Mouse (Mus musculus) regulatory T cell (primary cell): Measurements from ENCODE around the gene Stpg2.
"Not testable (repeated sequence)": the region's sequence is repeated elsewhere in the genome, so short reads cannot be mapped to it uniquely, and the experiment has no call there.

Source experiments
- in situ Hi-C: fragments of 300-600 bp; cut with MboI, MseI; formaldehyde crosslinking; loops from one replicate; pipeline ENCODE4 v1.15.1; 2025; ENCODE audit warnings: high pct_unique_total_duplicates

Gene Stpg2

DNA sequence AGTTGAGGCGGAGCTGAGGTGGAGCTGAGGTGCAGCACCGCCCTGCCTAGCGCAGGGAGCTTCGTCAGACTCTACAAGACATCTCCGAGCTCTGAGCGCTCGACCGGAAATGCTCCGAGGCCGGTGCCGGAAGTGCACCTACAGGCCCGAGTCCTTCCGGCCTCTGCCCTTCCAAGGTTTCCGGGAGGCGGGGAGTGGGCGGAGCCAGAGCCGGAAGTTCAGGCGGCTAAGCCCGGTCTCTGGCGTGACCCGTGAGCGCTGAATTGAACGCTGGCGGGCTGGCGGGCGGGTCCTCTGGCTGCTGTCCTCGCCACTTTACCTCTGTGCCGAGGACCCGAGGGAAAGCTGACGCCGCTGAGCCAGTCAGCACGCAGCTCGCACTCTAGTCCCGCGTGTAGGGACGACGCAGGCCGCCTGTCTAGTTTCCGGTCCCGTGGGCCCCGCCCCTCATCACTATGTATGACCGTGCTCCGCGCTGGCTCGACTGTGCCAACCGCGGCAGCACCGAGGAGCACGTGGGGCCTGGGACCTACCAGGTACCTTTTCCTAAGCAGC, at the start of gene Stpg2:
Gene Stpg2, plus strand, starts transcription at position 251 of the 555 bp plus-strand sequence.
- in situ Hi-C loops = no loop called here

DNA sequence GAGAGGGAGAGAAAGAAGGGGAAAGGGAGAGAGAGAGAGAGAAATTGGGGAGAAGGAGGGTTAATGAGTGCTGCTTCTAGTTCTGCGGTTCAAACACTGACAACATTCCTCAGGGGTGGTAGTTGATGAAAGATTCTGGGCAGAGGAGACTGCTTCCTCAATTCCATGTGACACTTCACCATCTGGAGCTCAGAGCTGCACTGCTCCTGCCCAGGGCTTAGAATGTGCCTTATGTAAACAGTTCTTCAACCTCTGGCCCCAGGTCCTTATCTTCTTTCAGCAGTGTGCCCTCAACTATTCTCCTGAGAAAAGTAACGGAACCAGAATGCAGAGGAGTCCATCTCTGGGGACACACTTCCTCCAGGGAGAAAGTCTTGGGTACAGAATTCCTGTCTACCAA, 43.3 kb upstream of the Stpg2 start:
- in situ Hi-C loops = loop anchor here (10.0 kb wide), 1 partner anchor 303 kb away; no protein-coding TSS in a partner anchor

DNA sequence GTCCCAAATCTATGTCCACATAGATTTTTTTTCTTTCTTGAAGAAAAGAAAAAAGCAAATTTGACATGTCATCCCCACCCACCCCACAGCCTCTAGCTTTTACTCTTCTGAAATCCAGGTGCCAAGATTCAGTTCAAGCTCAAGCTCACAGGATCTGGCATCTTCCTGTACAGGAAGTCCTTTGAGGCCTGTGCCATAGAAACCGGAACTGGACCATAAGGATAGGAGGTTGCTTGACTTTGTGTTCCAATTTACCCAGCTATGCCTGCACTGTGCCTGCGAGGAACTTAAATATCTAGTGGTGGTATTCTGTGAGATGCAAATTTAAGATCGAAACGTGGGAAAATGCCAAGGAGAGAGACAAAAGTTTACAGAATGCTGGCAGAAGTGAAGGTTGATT, 42.8 kb upstream of the Stpg2 start:
- in situ Hi-C loops = loop anchor here (10.0 kb wide), 1 partner anchor 302 kb away; no protein-coding TSS in a partner anchor

GRCm38 (mm10) chr3:139168510-139169269, 36.8 kb upstream of the Stpg2 start:
- in situ Hi-C loops = loop anchor here (10.0 kb wide), 1 partner anchor 296 kb away; no protein-coding TSS in a partner anchor

DNA sequence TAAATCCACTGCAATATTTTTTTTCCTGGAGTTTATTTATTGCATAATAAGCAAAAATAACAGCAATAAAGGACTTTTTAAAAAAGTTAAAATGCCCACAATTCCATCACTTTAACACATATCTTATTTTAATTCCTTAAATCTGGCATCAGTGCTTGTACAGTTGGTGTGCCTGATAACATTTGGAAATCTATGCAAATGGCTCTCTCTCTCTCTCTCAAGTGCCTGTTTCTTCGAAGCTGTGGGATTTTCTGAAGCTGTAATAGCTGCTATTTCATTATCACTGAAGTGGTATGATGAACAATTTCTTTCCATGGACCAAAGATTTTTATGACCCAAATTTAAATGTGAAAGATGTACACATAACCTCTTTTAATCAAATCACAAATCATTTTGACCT, 35.8 kb upstream of the Stpg2 start:
- in situ Hi-C loops = loop anchor here (10.0 kb wide), 1 partner anchor 295 kb away; no protein-coding TSS in a partner anchor

- in situ Hi-C loops = no loop called here
Observed at GRCm38 (mm10) chr3:139176936-139177335, 28.6 kb upstream of the Stpg2 start.

- in situ Hi-C loops = no loop called here
Observed at GRCm38 (mm10) chr3:139191541-139191940, 14.0 kb upstream of the Stpg2 start.

GRCm38 (mm10) chr3:139193917-139194316, 11.6 kb upstream of the Stpg2 start:
- in situ Hi-C loops = no loop called here

GRCm38 (mm10) chr3:139198412-139198811, 7.1 kb upstream of the Stpg2 start:
- in situ Hi-C loops = no loop called here

- in situ Hi-C loops = no loop called here
Observed at GRCm38 (mm10) chr3:139200324-139200723, 5.2 kb upstream of the Stpg2 start.

- in situ Hi-C loops = no loop called here
Observed at GRCm38 (mm10) chr3:139216945-139217344, 11.5 kb downstream of the Stpg2 start.

DNA sequence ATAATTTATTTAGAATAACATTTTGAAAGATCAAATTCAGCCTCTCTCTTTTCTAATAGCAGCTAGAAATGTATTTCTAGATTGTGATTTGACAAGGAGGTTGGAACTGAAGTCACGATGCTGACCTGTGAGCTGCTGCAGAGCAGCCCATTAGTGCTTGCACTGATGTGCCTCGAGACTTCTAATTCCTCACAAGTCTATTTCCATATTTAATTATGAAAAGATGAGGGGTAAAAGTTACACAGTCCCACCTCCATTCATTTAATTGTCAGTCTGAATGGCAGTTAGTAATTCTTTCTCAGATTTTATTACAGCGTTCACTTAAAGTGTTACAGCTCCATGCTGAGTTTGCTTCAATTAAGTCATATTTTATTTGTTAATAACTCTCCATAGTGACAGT, 19.6 kb downstream of the Stpg2 start:
- in situ Hi-C loops = no loop called here

GRCm38 (mm10) chr3:139226811-139227210, 21.3 kb downstream of the Stpg2 start:
- in situ Hi-C loops = no loop called here

GRCm38 (mm10) chr3:139245219-139245618, 39.7 kb downstream of the Stpg2 start:
- in situ Hi-C loops = no loop called here

- in situ Hi-C loops = no loop called here
Observed at GRCm38 (mm10) chr3:139246508-139246907, 41.0 kb downstream of the Stpg2 start.

GRCm38 (mm10) chr3:139262359-139262758, 56.9 kb downstream of the Stpg2 start:
- in situ Hi-C loops = not testable (repeated sequence)

- in situ Hi-C loops = no loop called here
Observed at GRCm38 (mm10) chr3:139297909-139298308, 92.4 kb downstream of the Stpg2 start.

DNA sequence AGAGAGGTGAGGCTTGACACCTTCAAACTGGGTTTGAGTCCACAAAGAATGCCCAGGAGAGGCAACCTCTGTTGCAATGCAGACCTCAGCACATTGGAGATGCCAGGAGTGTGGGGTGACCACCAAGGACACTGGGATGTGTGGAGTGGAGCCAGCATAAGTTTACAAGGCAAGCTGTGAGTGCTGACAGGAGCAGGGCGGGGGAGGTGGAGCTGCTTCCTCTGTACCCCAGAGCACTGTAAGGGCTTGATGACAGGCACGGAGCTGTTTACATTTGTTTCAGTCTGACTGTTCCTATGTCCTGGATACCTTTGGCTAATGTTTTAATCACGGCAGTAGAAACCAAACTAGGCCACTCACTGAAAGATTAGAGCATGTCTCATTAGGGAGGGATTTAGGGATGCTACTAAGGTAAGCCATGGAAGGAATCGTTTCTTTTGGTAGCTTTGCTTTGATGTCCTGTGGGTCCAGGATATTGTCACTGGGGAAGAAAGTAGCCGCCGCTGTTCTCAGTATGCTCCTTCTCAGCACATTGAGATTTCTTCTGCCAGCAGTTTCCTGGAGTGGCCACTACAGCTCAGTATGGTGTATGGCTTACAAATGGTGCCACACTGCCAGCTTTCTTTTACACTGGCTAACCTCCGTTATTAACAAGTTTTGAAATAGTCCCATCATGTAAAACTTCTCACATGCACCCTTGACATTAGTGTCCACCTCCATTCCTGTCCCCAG, 102.8 kb downstream of the Stpg2 start:
- in situ Hi-C loops = no loop called here

DNA sequence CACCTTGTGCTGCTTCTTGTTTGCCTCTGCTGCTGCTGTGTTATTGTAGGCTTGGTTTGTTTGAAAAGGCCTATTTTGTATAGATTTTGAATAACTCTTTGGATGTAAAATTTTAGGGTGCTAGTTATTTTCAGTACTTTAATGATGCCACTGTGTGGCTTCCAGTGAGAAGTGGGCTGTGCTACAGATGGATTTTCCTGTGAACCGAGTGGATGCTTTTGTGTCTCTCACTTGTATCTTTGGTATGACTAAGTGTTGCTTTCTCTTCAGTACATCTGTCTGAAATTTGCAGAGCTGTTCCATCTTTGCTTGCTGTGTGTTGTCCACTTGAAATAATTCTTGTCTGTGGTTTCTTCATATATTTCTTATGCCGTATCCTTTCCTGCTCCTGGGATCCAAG, 106.2 kb downstream of the Stpg2 start:
- in situ Hi-C loops = no loop called here

DNA sequence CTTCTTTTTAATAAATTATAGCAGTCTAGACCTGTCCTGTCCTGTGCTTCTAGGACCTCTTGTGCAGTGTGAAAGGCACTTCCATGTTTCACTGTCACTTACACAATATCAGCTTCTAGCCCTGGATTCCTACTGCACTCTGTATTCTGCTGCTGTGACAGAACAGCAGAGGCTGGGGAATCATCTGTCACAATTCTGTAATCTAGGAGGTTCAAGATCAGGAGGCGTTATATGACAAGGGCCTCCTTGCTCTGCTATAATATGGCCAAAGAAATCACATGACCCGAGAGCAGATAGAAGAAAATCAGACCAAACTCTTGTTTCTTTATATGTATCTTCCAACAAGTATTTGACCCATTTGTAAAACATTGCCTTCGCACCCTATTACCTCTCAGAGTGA, 175.0 kb downstream of the Stpg2 start:
- in situ Hi-C loops = no loop called here

DNA sequence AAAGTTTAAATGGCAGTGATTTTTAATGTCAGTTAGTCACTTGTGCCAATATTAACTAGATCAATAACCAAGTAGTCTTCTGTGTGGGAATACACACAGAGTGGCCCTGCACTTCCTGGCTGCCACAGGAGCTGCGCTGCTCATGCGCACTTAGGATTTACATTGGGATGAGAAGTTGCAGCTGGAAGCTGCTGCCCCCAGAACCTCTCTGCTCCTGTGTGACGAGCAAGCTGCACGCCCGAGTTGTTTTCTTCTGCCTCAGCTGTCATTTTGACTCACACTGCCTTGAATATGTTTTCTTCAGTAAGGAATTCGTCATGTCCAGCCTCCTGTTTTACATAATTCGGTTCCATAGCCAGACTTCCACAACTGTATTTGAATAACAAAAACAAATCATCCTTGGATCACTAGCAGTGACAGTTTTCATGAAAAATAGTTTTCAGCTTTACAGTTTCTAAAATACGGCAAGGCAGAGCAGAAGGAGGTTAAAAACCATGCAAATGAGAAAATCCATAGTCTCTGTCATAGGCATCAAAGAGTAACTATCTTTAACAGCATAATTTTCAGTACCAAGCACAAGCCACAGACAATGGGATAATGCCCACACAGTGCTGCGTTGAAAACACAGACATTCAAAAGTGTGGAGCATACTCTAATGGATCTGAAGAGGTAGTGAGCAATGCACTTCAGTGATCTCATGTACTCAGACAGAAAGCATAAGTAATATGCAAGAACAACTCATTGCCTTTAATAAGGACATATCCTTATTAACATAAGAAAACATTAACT, 191.8 kb downstream of the Stpg2 start:
- in situ Hi-C loops = no loop called here

- in situ Hi-C loops = no loop called here
Observed at GRCm38 (mm10) chr3:139404673-139405072, 199.2 kb downstream of the Stpg2 start.
